Mouse (Mus musculus) adrenal gland, postnatal 25 days (tissue): ENCODE data around the gene Ugt1a2. TPM values are rescaled to one million over a fixed set of nuclear protein-coding genes. Genes with fewer than 3 reads are reported as not detected.
"Not testable (repeated sequence)": the region's sequence is repeated elsewhere in the genome, so short reads cannot be mapped to it uniquely, and the experiment has no call there.

ENCODE experiments used
- DNase-seq: peaks from one replicate; pipeline ENCODE4 v3.0.0; 2021; ENCODE audit warnings: mixed read lengths
- total RNA-seq: library from RNA; stranded (reverse); gene quantifications from 2 replicates; pipeline ENCODE4 v1.2.3, GENCODE M21; 2021

Ugt1a2 gene
- total RNA-seq, 1 experiment from 2014 or later = 0.21 TPM

GRCm38 (mm10) chr1:88218051-88218450 lies 17.6 kb downstream of the Ugt1a2 start:
- DNase-seq = no peak

- no peak for DNase-seq
These were observed 18.2 kb downstream of the Ugt1a2 start for GRCm38 (mm10) chr1:88218591-88218990.

GRCm38 (mm10) chr1:88219054-88219453 lies 18.7 kb downstream of the Ugt1a2 start:
- no peak for DNase-seq

- no peak for DNase-seq
These were observed 19.9 kb downstream of the Ugt1a2 start for GRCm38 (mm10) chr1:88220336-88220735.

GRCm38 (mm10) chr1:88222216-88222615 lies 21.8 kb downstream of the Ugt1a2 start:
- no peak for DNase-seq

GRCm38 (mm10) chr1:88223011-88223515 lies 22.7 kb downstream of the Ugt1a2 start:
- not testable (repeated sequence) for DNase-seq

GRCm38 (mm10) chr1:88223591-88223990 lies 23.2 kb downstream of the Ugt1a2 start:
- DNase-seq = no peak

- no peak for DNase-seq
These were observed 23.8 kb downstream of the Ugt1a2 start for GRCm38 (mm10) chr1:88224029-88224776.

- not testable (repeated sequence) for DNase-seq
These were observed 24.9 kb downstream of the Ugt1a2 start for GRCm38 (mm10) chr1:88225301-88225700.

- DNase-seq = no peak
These were observed 25.3 kb downstream of the Ugt1a2 start for GRCm38 (mm10) chr1:88225741-88226140.

- DNase-seq = no peak
These were observed 26.4 kb downstream of the Ugt1a2 start, which contains the start of gene Mroh2a for GRCm38 (mm10) chr1:88226670-88227379. Gene Mroh2a, plus strand, starts transcription at chr1:88226986.

GRCm38 (mm10) chr1:88227482-88227881 lies 27.1 kb downstream of the Ugt1a2 start:
- no peak for DNase-seq

GRCm38 (mm10) chr1:88228121-88228520 lies 27.7 kb downstream of the Ugt1a2 start:
- no peak for DNase-seq

- DNase-seq = no peak
These were observed 29.2 kb downstream of the Ugt1a2 start for GRCm38 (mm10) chr1:88229566-88229965.

GRCm38 (mm10) chr1:88229986-88230385 lies 29.6 kb downstream of the Ugt1a2 start:
- DNase-seq = no peak

GRCm38 (mm10) chr1:88230421-88230820 lies 30.0 kb downstream of the Ugt1a2 start:
- DNase-seq = no peak

GRCm38 (mm10) chr1:88230981-88231802 lies 30.8 kb downstream of the Ugt1a2 start:
- DNase-seq = no peak

GRCm38 (mm10) chr1:88231803-88232499 lies 31.6 kb downstream of the Ugt1a2 start:
- DNase-seq = no peak

- no peak for DNase-seq
These were observed 32.4 kb downstream of the Ugt1a2 start for GRCm38 (mm10) chr1:88232664-88233380.

- no peak for DNase-seq
These were observed 33.2 kb downstream of the Ugt1a2 start for GRCm38 (mm10) chr1:88233421-88234247.
